ENCODE assay signal across 28 mouse cellular contexts in genomic region chr3:14659894-14660293, GRCm38 (mm10). TPM values are rescaled to one million over a fixed set of nuclear protein-coding genes. Genes with fewer than 3 reads are reported as not detected.
DNase-seq lines count a peak whose midpoint lies in the region; ATAC-seq and TF ChIP-seq lines count a peak whose summit lies in the region.
"Had no signal": no experiment of that assay in that cellular context is flagged by ENCODE, and none has a peak within 500 bp of the region (broad histone marks: within the 10 kb centered on the region; RNA-seq: fewer than 3 reads in every experiment).

No protein-coding gene starts in this region.

- no peak overlapping the region for H3K9ac ChIP-seq in embryonic facial prominence, embryonic 14.5 days (ENCODE audit: low read depth, low read length)
- H3K9ac ChIP-seq in embryonic facial prominence, embryonic 15.5 days: no peak overlapping the region
- no peak overlapping the region for H3K9ac ChIP-seq in hindbrain, postnatal 0 days (replicated peaks; ENCODE audit: low read length)
- H3K9ac ChIP-seq: embryonic facial prominence, embryonic 13.5 days; forebrain, embryonic 12.5 days; forebrain, embryonic 15.5 days; heart, embryonic 13.5 days; hindbrain, embryonic 12.5 days; hindbrain, embryonic 15.5 days had no signal

- intact Hi-C loops in left cerebral cortex, postnatal 4 days (cut with DNase I): no loop called here

- TF ChIP-seq CTCF in hindbrain, postnatal 0 days (IDR thresholded peaks at IDR 0.05; ENCODE audit: low read depth): no peak

- no peak overlapping the region for H3K4me2 ChIP-seq in embryonic facial prominence, embryonic 14.5 days (ENCODE audit: low read depth, low read length)
- H3K4me2 ChIP-seq in embryonic facial prominence, embryonic 15.5 days (replicated peaks): no peak overlapping the region
- H3K4me2 ChIP-seq in hindbrain, postnatal 0 days (ENCODE audit: low read depth, low read length): no peak overlapping the region
- H3K4me2 ChIP-seq: embryonic facial prominence, embryonic 13.5 days; forebrain, embryonic 12.5 days; forebrain, embryonic 15.5 days; heart, embryonic 13.5 days; hindbrain, embryonic 12.5 days; hindbrain, embryonic 15.5 days had no signal

- H3K4me1 ChIP-seq in embryonic facial prominence, embryonic 14.5 days (ENCODE audit: control insufficient read depth, insufficient read depth, low read length): no peaks in the 10 kb centered on the region
- no peaks in the 10 kb centered on the region for H3K4me1 ChIP-seq in embryonic facial prominence, embryonic 10.5 days
- no peaks in the 10 kb centered on the region for H3K4me1 ChIP-seq in embryonic facial prominence, embryonic 15.5 days
- H3K4me1 ChIP-seq in hindbrain, postnatal 0 days (ENCODE audit: insufficient read depth, low read length): no peaks in the 10 kb centered on the region
- H3K4me1 ChIP-seq: embryonic facial prominence, embryonic 13.5 days; forebrain, embryonic 12.5 days; forebrain, embryonic 15.5 days; heart, embryonic 10.5 days; heart, embryonic 13.5 days; hindbrain, embryonic 12.5 days; hindbrain, embryonic 15.5 days had no signal

- 72% methylated on average over 4 of the region's 4 CpGs for WGBS in embryonic facial prominence, embryonic 14.5 days
- WGBS in embryonic facial prominence, embryonic 10.5 days: 88% methylated on average over 4 of the region's 4 CpGs
- 62% methylated on average over 4 of the region's 4 CpGs for WGBS in embryonic facial prominence, embryonic 15.5 days
- WGBS in hindbrain, postnatal 0 days: 91% methylated on average over 4 of the region's 4 CpGs

- no peak overlapping the region for H3K4me3 ChIP-seq in embryonic facial prominence, embryonic 14.5 days (ENCODE audit: low read depth, low read length)
- H3K4me3 ChIP-seq in embryonic facial prominence, embryonic 10.5 days: no peak overlapping the region
- H3K4me3 ChIP-seq in embryonic facial prominence, embryonic 15.5 days (replicated peaks): no peak overlapping the region
- H3K4me3 ChIP-seq in hindbrain, postnatal 0 days (ENCODE audit: low read length): no peak overlapping the region
- H3K4me3 ChIP-seq: embryonic facial prominence, embryonic 13.5 days; forebrain, embryonic 12.5 days; forebrain, embryonic 15.5 days; heart, adult 2 months; heart, embryonic 10.5 days; heart, embryonic 13.5 days; hindbrain, embryonic 12.5 days; hindbrain, embryonic 15.5 days had no signal

- H3K36me3 ChIP-seq in embryonic facial prominence, embryonic 14.5 days (ENCODE audit: control insufficient read depth, insufficient read depth, low read length): no peaks in the 10 kb centered on the region
- no peaks in the 10 kb centered on the region for H3K36me3 ChIP-seq in embryonic facial prominence, embryonic 10.5 days (replicated peaks)
- H3K36me3 ChIP-seq in embryonic facial prominence, embryonic 15.5 days: no peaks in the 10 kb centered on the region
- no peaks in the 10 kb centered on the region for H3K36me3 ChIP-seq in hindbrain, postnatal 0 days (ENCODE audit: insufficient read depth, low read length)
- H3K36me3 ChIP-seq: embryonic facial prominence, embryonic 13.5 days; forebrain, embryonic 12.5 days; forebrain, embryonic 15.5 days; heart, embryonic 10.5 days; heart, embryonic 13.5 days; hindbrain, embryonic 12.5 days; hindbrain, embryonic 15.5 days had no signal

- H3K9me3 ChIP-seq in embryonic facial prominence, embryonic 14.5 days (ENCODE audit: control insufficient read depth, low read length): no peaks in the 10 kb centered on the region
- no peaks in the 10 kb centered on the region for H3K9me3 ChIP-seq in embryonic facial prominence, embryonic 10.5 days
- no peaks in the 10 kb centered on the region for H3K9me3 ChIP-seq in embryonic facial prominence, embryonic 15.5 days (replicated peaks)
- H3K9me3 ChIP-seq in hindbrain, postnatal 0 days (ENCODE audit: low read length): no peaks in the 10 kb centered on the region
- H3K9me3 ChIP-seq: embryonic facial prominence, embryonic 13.5 days; forebrain, embryonic 12.5 days; forebrain, embryonic 15.5 days; heart, embryonic 10.5 days; heart, embryonic 13.5 days; hindbrain, embryonic 12.5 days; hindbrain, embryonic 15.5 days had no signal

- H3K27me3 ChIP-seq in embryonic facial prominence, embryonic 14.5 days (replicated peaks; ENCODE audit: control insufficient read depth, insufficient read depth, low read length): no peaks in the 10 kb centered on the region
- H3K27me3 ChIP-seq in embryonic facial prominence, embryonic 10.5 days (replicated peaks; ENCODE audit: low read depth, poor library complexity, severe bottlenecking): no peaks in the 10 kb centered on the region
- no peaks in the 10 kb centered on the region for H3K27me3 ChIP-seq in embryonic facial prominence, embryonic 15.5 days
- H3K27me3 ChIP-seq in hindbrain, postnatal 0 days (ENCODE audit: insufficient read depth, low read length): no peaks in the 10 kb centered on the region
- H3K27me3 ChIP-seq: embryonic facial prominence, embryonic 13.5 days; forebrain, embryonic 12.5 days; forebrain, embryonic 15.5 days; heart, embryonic 13.5 days; hindbrain, embryonic 12.5 days; hindbrain, embryonic 15.5 days had no signal

- DNase-seq in embryonic facial prominence, embryonic 14.5 days (ENCODE audit: low spot score): peak; percentile 16
- no peak for DNase-seq in embryonic facial prominence, embryonic 10.5 days (ENCODE audit: low spot score)
- no peak for DNase-seq in kidney, postnatal 4 days
- no peak for DNase-seq in left cerebral cortex, postnatal 4 days
- no peak for DNase-seq in hindbrain, postnatal 0 days (ENCODE audit: low spot score)
- DNase-seq: adrenal gland, adult 2 months; adrenal gland, postnatal 25 days; B cell, adult 2 months; cerebellum, adult 11-12 months; cerebellum, adult 8-10 months; cerebellum, postnatal 10 days; cerebellum, postnatal 36 days; gastrocnemius, postnatal 25 days; heart, adult 2 months; heart, postnatal 14 days; heart, postnatal 4 days had no signal

- H3K27ac ChIP-seq in embryonic facial prominence, embryonic 14.5 days (replicated peaks; ENCODE audit: low read depth, low read length): no peak overlapping the region
- H3K27ac ChIP-seq in embryonic facial prominence, embryonic 10.5 days (replicated peaks): no peak overlapping the region
- H3K27ac ChIP-seq in embryonic facial prominence, embryonic 15.5 days (replicated peaks): 0 out of 2 replicates have a peak overlapping the region, but pooled peaks have one; percentile 5
- H3K27ac ChIP-seq in hindbrain, postnatal 0 days: no peak overlapping the region
- H3K27ac ChIP-seq: embryonic facial prominence, embryonic 13.5 days; forebrain, embryonic 12.5 days; forebrain, embryonic 15.5 days; heart, adult 2 months; heart, embryonic 10.5 days; heart, embryonic 13.5 days; hindbrain, embryonic 12.5 days; hindbrain, embryonic 15.5 days had no signal

- no peak for ATAC-seq in embryonic facial prominence, embryonic 14.5 days (ENCODE audit: low read depth)
- no peak for ATAC-seq in embryonic facial prominence, embryonic 15.5 days (ENCODE audit: insufficient number of reproducible peaks, low FRiP score, low TSS enrichment, low read depth)
- peak; percentile 52 to 71 for ATAC-seq in hematopoietic stem cell, adult 5-6 weeks (replicated peaks in 1 of 2; ENCODE audit: insufficient read depth in 1 of 2, low FRiP score in 2 of 2, low TSS enrichment in 1 of 2, low read depth in 1 of 2, poor library complexity in 2 of 2, severe bottlenecking in 2 of 2)
- peak; percentile 45 for ATAC-seq in megakaryocyte progenitor cell, adult 5-6 weeks (replicated peaks; ENCODE audit: poor library complexity)
- no peak for ATAC-seq in hindbrain, postnatal 0 days
- ATAC-seq: forebrain, embryonic 15.5 days; inflammation-experienced regulatory T-cells, adult 6 months; intestine, embryonic 16.5 days had no signal

RNA-seq across cellular contexts. Expression of gene Car13, which starts 18.4 kb away (rescaled TPM):
- 9.6 and 13.2 TPM in 2 replicates for polyA plus RNA-seq in embryonic facial prominence, embryonic 14.5 days (2014; fragmentation: Nextera tagmentation; extraction: Ambion mirVana)
- polyA plus RNA-seq in embryonic facial prominence, embryonic 10.5 days (2016; fragmentation: Nextera tagmentation; extraction: Ambion mirVana): 3.5 and 4.1 TPM in 2 replicates
- polyA plus RNA-seq in embryonic facial prominence, embryonic 15.5 days (2015; fragmentation: Nextera tagmentation; extraction: Ambion mirVana): 8.0 and 8.1 TPM in 2 replicates
- total RNA-seq in hematopoietic stem cell, adult 5-6 weeks (2017): 7.4 and 7.6 TPM in 2 replicates
- 6.2 and 6.3 TPM in 2 replicates for total RNA-seq in megakaryocyte progenitor cell, adult 5-6 weeks (2015)
- 4.1 and 5.3 TPM in 2 replicates for total RNA-seq in megakaryocyte progenitor cell, adult 5-6 weeks (2017)
- 1 to 10 TPM; 1.9 to 2.6 TPM for total RNA-seq in left cerebral cortex, postnatal 4 days (2021)
- total RNA-seq in hindbrain, postnatal 0 days (2014; rRNA removed): 4.3 and 7.1 TPM in 2 replicates
- 4.0 and 4.7 TPM in 2 replicates for polyA plus RNA-seq in hindbrain, postnatal 0 days (2015; fragmentation: Nextera tagmentation; extraction: Ambion mirVana)

RNA-seq across cellular contexts. Expression of gene 1810022K09Rik, which starts 48.8 kb away (rescaled TPM):
- polyA plus RNA-seq in embryonic facial prominence, embryonic 14.5 days (2014; fragmentation: Nextera tagmentation; extraction: Ambion mirVana): 400 and 440 TPM in 2 replicates
- 453 and 455 TPM in 2 replicates for polyA plus RNA-seq in embryonic facial prominence, embryonic 10.5 days (2016; fragmentation: Nextera tagmentation; extraction: Ambion mirVana)
- 381 and 399 TPM in 2 replicates for polyA plus RNA-seq in embryonic facial prominence, embryonic 15.5 days (2015; fragmentation: Nextera tagmentation; extraction: Ambion mirVana)
- total RNA-seq in hematopoietic stem cell, adult 5-6 weeks (2017): 440 and 868 TPM in 2 replicates
- total RNA-seq in megakaryocyte progenitor cell, adult 5-6 weeks (2015): 297 and 342 TPM in 2 replicates
- total RNA-seq in megakaryocyte progenitor cell, adult 5-6 weeks (2017): 639 and 726 TPM in 2 replicates
- 100 to 1,000 TPM; 146 to 149 TPM for total RNA-seq in left cerebral cortex, postnatal 4 days (2021)
- 19.9 and 68.4 TPM in 2 replicates for total RNA-seq in hindbrain, postnatal 0 days (2014; rRNA removed)
- polyA plus RNA-seq in hindbrain, postnatal 0 days (2015; fragmentation: Nextera tagmentation; extraction: Ambion mirVana): 359 and 393 TPM in 2 replicates

Comparison
In these comparisons a context has a peak if more than half of its experiments do, and no peak if none do; other contexts are left out.
1. ATAC-seq: peak in hematopoietic stem cell, adult 5-6 weeks (2 of 2) and megakaryocyte progenitor cell, adult 5-6 weeks (single experiment); none in embryonic facial prominence, embryonic 14.5 days (single experiment), embryonic facial prominence, embryonic 15.5 days (single experiment) and hindbrain, postnatal 0 days (single experiment).